Mouse (Mus musculus): Measurements from ENCODE around the gene Selenof. TPM values are rescaled to one million over a fixed set of nuclear protein-coding genes. Genes with fewer than 3 reads are reported as not detected.
A peak's percentile ranks its signal among the peaks of the same experiment; 100 is the strongest.

Selenof gene
- polyA plus RNA-seq, 1 experiment: 275 TPM

- DNase-seq: no peak
Measured at GRCm38 (mm10) chr3:144563916-144564315, 6.2 kb upstream of the Selenof start.

GRCm38 (mm10) chr3:144565212-144565611, 4.9 kb upstream of the Selenof start:
- TF ChIP-seq CTCF (conservative IDR thresholded peaks at IDR 0.05; ENCODE audit: insufficient read depth, insufficient read length, low read depth, low read length): no peak
- no peak for TF ChIP-seq POLR2A (IDR thresholded peaks at IDR 0.05; ENCODE audit: low read depth, low read length)
- WGBS: 87% methylated on average over 7 of the region's 7 CpGs
- no peak for DNase-seq
- H3K27ac ChIP-seq (ENCODE audit: insufficient read depth, low read depth, low read length): no peak overlapping the region
- H3K4me1 ChIP-seq (ENCODE audit: control insufficient read depth, insufficient read depth, low read length): no peaks in the 10 kb centered on the region
- no peak overlapping the region for H3K4me3 ChIP-seq (ENCODE audit: insufficient read depth, low read depth, low read length)
- no peaks in the 10 kb centered on the region for H3K27me3 ChIP-seq (replicated peaks; ENCODE audit: control insufficient read depth, insufficient read depth, low read length)
- H3K36me3 ChIP-seq (ENCODE audit: control insufficient read depth, insufficient read depth, low read length): no peaks in the 10 kb centered on the region

More at GRCm38 (mm10) chr3:144563916-144564315, 6.2 kb upstream of the Selenof start:
- 94% methylated on average over 7 of the region's 7 CpGs for WGBS
- Histone ChIP-seq H3K27me3 (replicated peaks; ENCODE audit: control insufficient read depth, insufficient read depth, low read length) (no peaks in the 10 kb centered on the region), H3K4me1 (ENCODE audit: control insufficient read depth, insufficient read depth, low read length) (no peaks in the 10 kb centered on the region), H3K27ac (ENCODE audit: insufficient read depth, low read depth, low read length) (no peak overlapping the region), H3K4me3 (ENCODE audit: insufficient read depth, low read depth, low read length) (no peak overlapping the region), H3K36me3 (ENCODE audit: control insufficient read depth, insufficient read depth, low read length) (no peaks in the 10 kb centered on the region)
- TF ChIP-seq POLR2A (IDR thresholded peaks at IDR 0.05; ENCODE audit: low read depth, low read length) (no peak), CTCF (conservative IDR thresholded peaks at IDR 0.05; ENCODE audit: insufficient read depth, insufficient read length, low read depth, low read length) (no peak)

GRCm38 (mm10) chr3:144568861-144569361, 1.2 kb upstream of the Selenof start:
- DNase-seq: peak; percentile 25
- TF ChIP-seq CTCF (conservative IDR thresholded peaks at IDR 0.05; ENCODE audit: insufficient read depth, insufficient read length, low read depth, low read length) (no peak), POLR2A (IDR thresholded peaks at IDR 0.05; ENCODE audit: low read depth, low read length) (no peak)
- Histone ChIP-seq H3K4me1 (ENCODE audit: control insufficient read depth, insufficient read depth, low read length) (peaks cover 4% of the 10 kb centered on the region), H3K27ac (ENCODE audit: insufficient read depth, low read depth, low read length) (no peak overlapping the region), H3K36me3 (ENCODE audit: control insufficient read depth, insufficient read depth, low read length) (no peaks in the 10 kb centered on the region; the same call in 1 of the 2 replicates), H3K4me3 (ENCODE audit: insufficient read depth, low read depth, low read length) (peak overlapping the region; percentile 90), H3K27me3 (replicated peaks; ENCODE audit: control insufficient read depth, insufficient read depth, low read length) (no peaks in the 10 kb centered on the region)
- under 1% methylated on average over 21 of the region's 21 CpGs for WGBS

- Histone ChIP-seq H3K36me3 (ENCODE audit: control insufficient read depth, insufficient read depth, low read length) (no peaks in the 10 kb centered on the region; the same call in 1 of the 2 replicates), H3K4me1 (ENCODE audit: control insufficient read depth, insufficient read depth, low read length) (peaks cover 4% of the 10 kb centered on the region), H3K27me3 (replicated peaks; ENCODE audit: control insufficient read depth, insufficient read depth, low read length) (no peaks in the 10 kb centered on the region), H3K4me3 (ENCODE audit: insufficient read depth, low read depth, low read length) (peak overlapping the region; percentile 90), H3K27ac (ENCODE audit: insufficient read depth, low read depth, low read length) (no peak overlapping the region)
- no peak for TF ChIP-seq POLR2A (IDR thresholded peaks at IDR 0.05; ENCODE audit: low read depth, low read length)
- under 1% methylated on average over 46 of the region's 47 CpGs for WGBS
- no peak for DNase-seq
Measured at GRCm38 (mm10) chr3:144569401-144569971, 618 bp upstream of the Selenof start.

- WGBS: under 1% methylated on average over 25 of the region's 25 CpGs
- no peak for DNase-seq
- Histone ChIP-seq H3K4me3 (ENCODE audit: insufficient read depth, low read depth, low read length) (peak overlapping the region; percentile 99), H3K36me3 (ENCODE audit: control insufficient read depth, insufficient read depth, low read length) (no peaks in the 10 kb centered on the region; the same call in 1 of the 2 replicates), H3K27ac (ENCODE audit: insufficient read depth, low read depth, low read length) (peak overlapping the region; percentile 99), H3K27me3 (replicated peaks; ENCODE audit: control insufficient read depth, insufficient read depth, low read length) (no peaks in the 10 kb centered on the region), H3K4me1 (ENCODE audit: control insufficient read depth, insufficient read depth, low read length) (peaks cover 4% of the 10 kb centered on the region)
- no peak for TF ChIP-seq CTCF (conservative IDR thresholded peaks at IDR 0.05; ENCODE audit: insufficient read depth, insufficient read length, low read depth, low read length)
Measured at GRCm38 (mm10) chr3:144570816-144571487, 848 bp downstream of the Selenof start.

GRCm38 (mm10) chr3:144574256-144574655, 4.2 kb downstream of the Selenof start:
- no peak for DNase-seq
- Histone ChIP-seq H3K27me3 (replicated peaks; ENCODE audit: control insufficient read depth, insufficient read depth, low read length) (no peaks in the 10 kb centered on the region), H3K4me1 (ENCODE audit: control insufficient read depth, insufficient read depth, low read length) (peaks cover 4% of the 10 kb centered on the region), H3K4me3 (ENCODE audit: insufficient read depth, low read depth, low read length) (no peak overlapping the region), H3K27ac (ENCODE audit: insufficient read depth, low read depth, low read length) (no peak overlapping the region), H3K36me3 (ENCODE audit: control insufficient read depth, insufficient read depth, low read length) (no peaks in the 10 kb centered on the region; the same call in 1 of the 2 replicates)
- 89% methylated on average over 7 of the region's 7 CpGs for WGBS
- TF ChIP-seq POLR2A (IDR thresholded peaks at IDR 0.05; ENCODE audit: low read depth, low read length) (no peak), CTCF (conservative IDR thresholded peaks at IDR 0.05; ENCODE audit: insufficient read depth, insufficient read length, low read depth, low read length) (no peak)

Measured in kidney, adult 2 months (tissue).